Mouse (Mus musculus) neutrophil, adult 5-6 weeks (primary cell): ENCODE measurements around the gene Man2a2. TPM values are rescaled to one million over a fixed set of nuclear protein-coding genes. Genes with fewer than 3 reads are reported as not detected.
"Not testable (repeated sequence)": the region's sequence is repeated elsewhere in the genome, so short reads cannot be mapped to it uniquely, and the experiment has no call there.

Source experiments
- ATAC-seq: fragments of 151-379, 151-347 bp; 2 replicates; pipeline ENCODE4 v1.8.0; 2017; ENCODE audit warnings: mild to moderate bottlenecking, moderate TSS enrichment; ENCODE audit not compliant: insufficient number of reproducible peaks, poor library complexity, low FRiP score, severe bottlenecking; ENCODE audit errors: extremely low read depth
- total RNA-seq: library from RNA; stranded (forward); fragments of 200-1000 nt; gene quantifications from 2 replicates; pipeline ENCODE4 v1.2.3, GENCODE M21; 2017

The Man2a2 gene
- total RNA-seq, 1 experiment from 2014 or later, result 46.7 TPM

DNA sequence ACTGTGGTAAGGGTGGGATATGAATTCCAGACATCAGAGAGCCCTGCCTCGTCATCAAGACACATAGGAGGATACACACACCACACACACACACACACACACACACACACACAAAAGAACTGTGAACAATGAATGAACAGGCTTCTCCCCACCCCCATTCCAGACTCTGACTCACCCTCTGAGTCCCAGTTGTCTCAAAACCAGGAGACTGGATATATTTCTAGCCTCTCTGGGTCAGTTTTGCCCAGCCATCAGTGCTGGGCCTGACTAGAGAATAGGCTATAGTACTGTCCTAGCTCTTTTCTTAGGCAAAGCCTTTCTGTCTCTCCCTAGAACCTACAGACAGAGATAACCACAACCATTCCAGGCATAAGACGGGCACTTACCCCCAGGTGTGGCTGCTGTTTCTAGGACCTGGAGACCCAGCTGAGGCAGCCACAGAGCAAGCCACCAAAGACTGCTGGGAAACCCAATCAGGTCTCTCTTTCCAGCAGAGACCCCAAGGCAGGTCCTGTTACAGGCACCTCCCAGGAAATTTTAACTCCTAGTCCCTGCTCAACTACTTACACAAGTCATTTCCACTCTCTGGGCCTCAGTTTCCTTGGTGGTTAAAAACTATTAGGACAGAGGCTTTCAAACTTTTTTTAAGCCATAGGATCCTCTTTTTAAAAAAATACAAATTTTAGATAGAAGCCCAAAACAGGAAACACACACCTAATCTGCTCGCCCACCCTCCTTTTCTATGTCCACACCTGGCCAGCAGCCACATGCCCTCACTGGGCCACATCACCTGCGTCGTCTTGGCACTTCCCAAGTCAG lies 30.1 kb upstream of the Man2a2 start:
- no peak for ATAC-seq

DNA sequence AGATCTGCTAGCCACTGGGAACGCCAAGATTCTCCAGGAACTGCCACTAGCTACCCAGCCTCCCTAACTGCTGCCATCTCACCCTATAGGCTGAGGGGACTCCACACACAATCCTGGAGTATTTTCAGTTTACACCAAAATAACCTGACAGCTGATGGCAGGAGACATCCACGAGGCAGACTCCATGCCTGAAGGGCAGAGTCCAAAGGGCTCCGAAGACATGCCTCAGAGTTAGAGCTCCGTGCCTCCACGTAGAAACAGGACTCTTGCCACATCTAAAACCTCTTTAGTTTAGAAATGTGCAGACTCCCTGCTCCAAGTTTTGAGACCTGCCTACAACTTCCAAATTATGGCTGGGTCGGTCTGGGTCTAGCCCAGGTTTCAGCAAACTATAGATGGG lies 29.4 kb upstream of the Man2a2 start:
- ATAC-seq, result no peak

DNA sequence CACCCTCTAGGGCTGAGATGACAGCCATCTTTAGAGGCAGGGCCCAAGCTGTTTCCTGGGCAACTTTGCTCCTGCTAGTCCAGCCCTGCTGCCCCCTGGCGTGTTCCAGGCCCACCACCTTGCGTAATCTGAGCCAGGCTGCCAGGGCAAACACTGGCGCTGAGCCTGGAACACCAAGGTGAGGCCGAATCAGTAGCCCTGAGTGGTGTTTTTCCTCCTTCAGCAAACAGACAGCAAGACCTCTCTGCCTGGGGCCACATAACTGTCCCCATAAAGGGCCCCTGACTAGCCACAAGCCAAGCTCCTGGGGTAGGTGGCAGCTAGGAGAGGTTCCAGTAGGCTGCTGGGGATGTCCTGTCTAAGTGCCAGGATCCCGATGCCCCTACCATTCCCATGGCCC lies 28.9 kb upstream of the Man2a2 start:
- ATAC-seq, result no peak

DNA sequence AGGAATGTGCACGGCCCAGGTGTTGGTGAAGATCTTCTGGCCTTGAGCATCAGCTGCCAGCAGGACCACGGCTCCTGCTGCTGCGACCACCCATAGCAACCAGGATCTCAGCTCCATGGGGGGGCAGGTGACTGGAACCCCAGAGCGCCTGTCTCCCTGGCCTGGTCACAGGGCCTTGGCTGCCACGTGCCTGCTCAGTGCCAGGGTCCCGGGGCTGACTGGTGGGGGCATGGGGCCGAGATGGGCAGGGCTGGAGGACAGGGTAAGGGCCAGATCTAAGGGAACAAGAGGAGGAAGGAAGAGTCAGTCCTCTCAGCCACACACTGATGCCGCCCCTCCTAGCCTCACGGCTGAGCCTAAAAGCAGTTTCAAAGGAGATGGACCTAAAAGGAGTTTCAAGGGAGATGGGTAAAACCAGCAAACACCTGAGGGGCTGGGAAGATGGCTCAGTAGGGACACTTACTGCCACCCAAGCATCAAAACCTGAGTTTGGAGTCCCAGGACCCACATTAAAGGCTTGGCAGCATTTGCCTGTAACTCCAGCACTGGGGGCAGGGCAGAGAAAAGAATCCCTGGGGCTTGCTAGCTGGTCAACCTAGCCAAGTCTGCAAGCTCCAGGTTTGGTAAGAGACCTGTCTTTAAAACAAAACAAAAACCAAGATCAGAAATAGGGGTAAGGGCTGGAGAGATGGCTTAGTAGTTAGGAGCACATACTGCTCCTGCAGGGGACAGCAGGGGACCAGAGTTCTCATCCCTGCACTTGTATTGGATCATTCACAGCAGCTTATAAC lies 27.7 kb upstream of the Man2a2 start:
- ATAC-seq, result no peak

DNA sequence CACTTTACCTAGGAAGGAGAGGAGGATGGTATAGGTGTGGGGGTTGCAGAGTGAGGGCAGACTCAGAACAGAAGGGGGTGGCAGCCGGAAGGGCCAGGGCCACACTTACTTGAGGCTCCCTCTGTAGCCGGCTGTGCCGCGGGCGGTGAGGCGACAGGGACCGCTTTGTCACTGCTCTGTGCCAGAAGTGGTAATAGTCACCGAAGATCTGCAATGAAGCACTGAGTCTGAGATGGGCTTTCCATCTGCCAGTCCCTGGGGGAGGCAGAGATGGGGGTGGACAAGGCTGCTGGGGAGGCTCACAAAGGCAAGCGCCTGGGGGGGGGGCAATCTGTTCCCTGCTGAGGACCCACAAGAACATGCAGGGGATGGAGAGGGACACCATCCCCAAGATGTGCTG lies 26.8 kb upstream of the Man2a2 start:
- ATAC-seq, result no peak

DNA sequence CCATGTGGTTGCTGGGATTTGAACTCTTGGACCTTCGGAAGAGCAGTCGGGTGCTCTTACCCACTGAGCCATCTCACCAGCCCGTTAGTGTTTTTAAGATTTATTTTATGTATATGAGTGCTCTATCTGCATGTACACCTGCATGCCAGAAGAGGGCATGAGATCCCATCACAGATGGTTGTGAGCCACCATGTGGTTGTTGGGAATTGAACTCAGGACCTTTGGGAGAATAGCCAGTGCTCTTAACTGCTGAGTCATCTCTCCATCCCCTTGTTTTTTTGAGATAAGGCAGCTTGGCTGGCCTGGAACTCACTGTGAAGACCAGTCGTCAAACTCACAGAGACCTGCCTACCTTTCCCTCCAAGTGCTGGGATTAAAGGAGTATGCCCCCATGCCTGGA lies 25.3 kb upstream of the Man2a2 start:
- not testable (repeated sequence) for ATAC-seq

DNA sequence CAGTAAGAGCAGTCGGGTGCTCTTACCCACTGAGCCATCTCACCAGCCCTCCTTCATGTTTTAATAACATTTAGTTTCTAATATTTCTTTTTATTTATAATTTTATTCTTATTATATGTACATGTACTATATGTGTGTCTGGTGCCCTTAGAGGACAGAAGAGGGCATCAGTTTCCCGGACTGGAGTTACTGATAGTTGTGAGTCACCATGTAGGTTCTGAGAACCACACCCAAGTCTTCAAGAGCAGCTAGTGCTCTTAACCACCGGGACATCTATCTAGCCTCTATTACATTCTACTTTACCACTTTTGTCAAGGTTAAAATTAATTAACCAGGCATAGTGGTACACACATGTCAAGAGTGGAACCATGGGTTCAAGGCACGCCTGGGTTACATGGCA lies 23.4 kb upstream of the Man2a2 start:
- no peak for ATAC-seq

DNA sequence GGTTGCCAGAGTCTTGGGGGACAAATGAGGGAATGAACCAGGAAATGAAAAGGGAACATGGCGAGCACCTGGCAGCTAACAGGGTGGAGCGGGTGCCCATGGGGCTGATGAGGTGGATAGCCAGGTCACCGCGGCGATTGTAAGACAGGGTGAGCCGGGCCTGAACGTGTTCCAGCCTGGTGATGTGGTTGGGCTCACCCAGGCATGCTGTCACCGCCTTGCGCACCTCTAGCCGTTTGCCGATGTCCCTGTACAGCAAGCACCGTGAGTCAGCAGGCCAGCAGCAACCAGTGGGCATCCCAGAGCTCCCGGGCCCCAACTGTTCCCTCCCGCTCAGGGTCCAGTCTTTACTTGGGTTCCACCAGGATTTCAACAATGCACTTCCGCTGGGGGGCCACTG lies 20.9 kb upstream of the Man2a2 start:
- no peak for ATAC-seq

DNA sequence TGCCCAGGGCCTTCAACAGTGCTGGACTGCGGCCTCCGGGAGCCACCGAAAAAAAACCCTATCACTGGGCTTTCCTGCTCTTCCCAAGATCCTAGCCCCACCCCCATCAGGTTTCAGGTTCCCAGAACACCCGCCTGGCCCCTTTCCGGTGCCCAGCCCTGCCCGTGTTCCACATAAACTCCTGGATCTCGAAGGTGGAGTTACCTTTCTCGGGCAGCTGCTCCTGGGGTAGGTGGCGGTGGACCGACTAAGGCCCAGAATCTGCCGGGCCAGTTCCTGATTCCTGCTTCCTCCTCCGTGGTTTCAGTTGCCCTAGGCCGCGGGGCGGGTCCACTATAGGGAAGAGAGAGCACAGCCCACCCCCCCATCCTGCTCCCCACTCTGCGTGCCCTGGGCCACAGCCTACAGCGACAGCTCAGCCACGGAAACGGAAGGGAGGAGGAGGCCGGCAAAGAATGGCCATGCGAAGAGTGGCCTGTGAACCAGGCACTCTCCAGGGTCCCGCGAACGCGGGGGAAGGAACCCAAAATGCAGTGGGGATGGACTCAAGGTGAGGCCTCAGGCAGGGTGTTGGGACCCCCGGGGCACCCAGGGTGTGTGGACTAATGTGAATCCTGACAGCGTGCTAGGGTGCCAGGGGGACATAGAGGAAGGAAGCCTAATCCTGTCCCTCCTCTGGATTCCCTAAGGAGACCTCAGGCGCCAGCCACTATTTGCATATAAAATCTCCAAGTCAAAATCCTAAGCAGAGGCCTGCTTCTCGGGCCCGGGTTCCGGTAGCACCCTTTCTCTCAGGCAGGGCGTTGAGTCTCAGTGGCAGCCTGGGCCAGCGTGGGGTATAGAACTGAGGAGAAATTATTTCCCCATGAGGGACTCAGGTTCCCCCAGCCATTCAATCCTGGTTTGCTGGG lies 16.7 kb upstream of the Man2a2 start, which contains the start of gene Fes:
Gene Fes, minus strand, starts transcription at position 314 of the 911 bp plus-strand sequence.
- peak; percentile 53 for ATAC-seq

DNA sequence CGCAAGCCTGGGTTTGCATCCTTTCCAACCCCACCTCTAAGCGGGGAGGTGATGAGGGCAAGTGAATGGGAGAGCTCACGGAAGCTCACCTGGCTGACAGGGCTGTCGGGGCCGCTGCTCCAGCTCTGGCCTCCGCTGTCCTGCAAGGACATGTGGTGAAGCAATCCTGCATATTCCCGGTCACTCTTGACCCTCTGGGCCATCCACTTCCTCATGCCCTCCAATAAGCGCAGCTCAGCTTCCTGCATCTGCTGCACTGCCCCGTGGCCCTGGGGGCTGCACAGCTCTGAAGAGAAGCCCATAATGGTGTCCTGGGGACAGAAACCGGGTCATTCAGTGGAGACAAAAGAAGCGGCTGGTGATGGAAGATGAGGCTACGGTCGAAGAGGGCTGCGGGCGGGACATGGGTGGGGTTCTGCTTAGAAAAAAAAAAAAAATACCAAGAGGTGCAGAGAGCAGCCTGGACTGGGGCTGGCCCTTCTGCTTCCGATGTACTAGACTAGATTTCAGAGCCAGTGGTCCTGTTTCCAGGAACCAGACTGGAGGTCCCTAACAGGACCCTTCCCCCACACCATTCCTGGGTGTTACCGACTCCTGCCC lies 16.0 kb upstream of the Man2a2 start:
- no peak for ATAC-seq

DNA sequence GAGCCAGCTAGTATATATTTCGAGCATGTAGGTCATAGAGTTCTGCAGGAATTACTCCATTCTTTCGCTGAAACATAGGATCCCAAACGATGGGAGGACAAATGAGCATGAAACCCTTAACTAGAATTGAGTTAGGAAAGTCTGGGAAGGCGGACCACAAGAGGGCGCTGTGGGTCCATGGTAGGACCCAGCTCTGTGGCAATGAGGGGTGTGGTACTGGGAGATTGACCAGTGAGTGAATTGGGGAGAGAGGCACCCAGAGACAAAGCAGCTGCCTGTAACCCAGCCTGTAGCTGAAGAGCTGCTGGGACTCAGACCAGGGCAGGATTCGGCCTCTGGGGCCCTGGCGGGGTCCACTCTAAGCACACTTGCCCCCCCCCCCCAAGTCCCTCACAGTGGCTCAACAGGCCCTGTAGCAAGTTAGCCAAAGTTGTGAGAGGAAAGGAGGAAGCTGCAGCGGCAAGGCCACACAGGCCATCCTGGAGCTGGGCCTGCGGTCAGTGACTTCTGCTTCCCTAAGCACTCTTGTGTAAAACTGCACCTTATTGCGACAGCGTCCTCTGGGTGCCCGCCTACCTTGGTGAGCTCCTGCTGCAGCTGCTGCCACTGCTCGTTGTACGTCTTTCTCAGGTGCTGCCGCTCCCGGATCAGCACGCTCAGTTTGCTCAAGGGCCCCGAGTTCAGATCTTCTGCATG lies 15.2 kb upstream of the Man2a2 start:
- ATAC-seq, result peak; percentile 82

DNA sequence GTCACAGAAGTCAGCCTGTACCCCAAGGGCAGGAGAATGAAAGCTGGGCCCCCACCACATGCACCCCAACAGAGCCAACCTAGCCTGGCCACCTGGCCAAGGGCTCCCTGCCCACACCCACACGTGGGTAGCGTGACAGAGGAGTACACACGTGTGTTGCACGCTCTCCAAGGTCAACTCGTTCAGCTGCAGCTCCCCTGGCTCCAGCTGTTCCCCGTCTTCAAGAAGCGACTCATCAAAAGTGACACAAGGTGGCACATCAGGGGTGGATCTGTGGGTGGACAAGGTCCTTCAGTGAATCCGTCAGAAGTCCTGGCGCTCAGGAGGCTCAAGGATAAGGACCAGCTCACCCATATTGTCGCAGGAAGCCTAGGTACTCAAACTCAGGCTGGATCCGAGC lies 11.7 kb upstream of the Man2a2 start:
- ATAC-seq, result no peak

DNA sequence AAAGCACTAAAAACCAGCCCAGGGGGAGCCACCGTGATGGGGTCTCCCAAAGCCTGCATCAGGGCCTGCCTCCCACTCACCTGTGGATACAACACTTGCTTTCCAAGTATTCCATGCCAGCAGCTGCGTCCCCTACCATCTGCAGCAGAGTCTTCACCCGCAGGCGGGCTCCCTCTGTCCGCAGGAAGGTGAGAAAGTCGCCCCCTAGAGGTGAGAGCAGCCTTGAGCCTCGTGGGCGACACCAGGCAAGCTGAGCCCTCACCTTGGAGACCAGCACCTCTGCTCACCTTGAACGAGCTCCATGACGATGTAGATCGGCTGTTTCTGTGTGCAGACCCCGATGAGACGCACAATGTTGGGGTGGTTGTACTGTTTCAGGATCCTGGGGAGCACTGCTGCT lies 8.4 kb upstream of the Man2a2 start:
- ATAC-seq, result no peak

DNA sequence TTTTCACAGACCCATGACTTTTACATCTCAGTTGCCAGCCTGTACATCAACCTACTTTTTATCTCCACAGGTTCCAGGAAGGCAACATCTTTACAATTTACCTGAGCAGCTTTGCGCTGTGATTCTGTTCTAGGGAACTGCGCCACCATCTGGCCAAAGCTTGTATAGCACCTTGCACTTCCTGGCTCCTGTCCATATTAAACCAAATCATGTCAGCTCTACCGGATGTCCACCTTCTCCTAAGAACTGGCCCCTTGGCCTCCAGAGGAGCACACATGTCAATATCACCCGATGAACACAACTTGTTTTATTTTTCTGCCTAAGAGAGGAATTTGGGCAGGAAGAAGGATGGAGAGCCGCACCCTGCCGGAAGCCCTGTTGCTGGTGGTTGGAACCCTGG lies 6.3 kb upstream of the Man2a2 start:
- peak; percentile 55 for ATAC-seq

DNA sequence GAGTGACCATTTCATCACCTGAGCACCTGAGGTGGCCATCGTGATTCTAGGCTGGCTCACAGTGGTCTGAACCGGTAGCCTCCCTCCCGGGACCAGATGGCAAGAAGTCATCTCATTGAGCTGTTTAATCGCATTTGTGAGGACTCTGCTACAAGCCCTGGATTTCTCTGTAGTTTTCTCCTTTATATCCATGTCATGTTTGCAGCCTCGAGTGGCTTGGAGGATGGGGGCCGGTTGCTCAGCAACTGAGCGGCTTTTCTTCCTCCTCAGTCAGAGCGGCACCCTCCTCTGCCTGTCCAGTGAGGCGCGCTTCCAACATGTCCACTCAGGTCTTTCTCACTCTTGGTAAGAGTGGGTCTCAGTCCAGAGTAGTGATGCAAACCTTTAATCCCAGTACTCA lies 5.0 kb upstream of the Man2a2 start:
- no peak for ATAC-seq

DNA sequence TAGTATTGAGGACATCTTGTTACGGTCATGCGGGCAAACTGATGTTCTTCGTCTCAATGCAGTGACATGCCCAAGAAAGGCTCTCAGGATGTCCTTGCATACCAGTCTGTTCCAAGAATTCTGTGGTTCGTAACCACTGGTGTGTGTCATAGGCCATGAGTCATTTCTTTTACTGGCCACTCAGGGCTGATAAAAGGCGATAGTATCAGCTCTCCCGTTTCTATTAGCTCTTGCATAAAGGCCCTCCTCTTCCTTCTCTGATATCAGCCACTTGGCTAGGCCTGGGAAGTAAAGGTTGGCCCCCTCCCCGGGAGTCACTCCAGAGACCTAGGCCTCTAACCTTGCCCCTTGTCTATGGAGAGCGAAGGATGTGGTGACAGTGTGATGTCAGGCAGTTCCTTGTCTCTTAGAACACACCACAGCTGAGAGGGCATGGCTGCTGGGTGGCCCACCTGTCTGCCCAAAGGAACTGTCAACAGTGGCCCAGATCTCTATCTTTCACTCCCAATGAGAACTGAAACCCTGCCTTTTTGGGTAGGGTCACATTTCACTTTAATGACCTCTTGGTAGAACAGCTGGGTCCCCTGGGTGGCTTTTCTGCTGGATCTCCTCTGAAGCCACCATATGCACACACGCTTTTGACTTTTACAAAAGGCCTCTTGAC lies 4.3 kb upstream of the Man2a2 start:
- no peak for ATAC-seq

DNA sequence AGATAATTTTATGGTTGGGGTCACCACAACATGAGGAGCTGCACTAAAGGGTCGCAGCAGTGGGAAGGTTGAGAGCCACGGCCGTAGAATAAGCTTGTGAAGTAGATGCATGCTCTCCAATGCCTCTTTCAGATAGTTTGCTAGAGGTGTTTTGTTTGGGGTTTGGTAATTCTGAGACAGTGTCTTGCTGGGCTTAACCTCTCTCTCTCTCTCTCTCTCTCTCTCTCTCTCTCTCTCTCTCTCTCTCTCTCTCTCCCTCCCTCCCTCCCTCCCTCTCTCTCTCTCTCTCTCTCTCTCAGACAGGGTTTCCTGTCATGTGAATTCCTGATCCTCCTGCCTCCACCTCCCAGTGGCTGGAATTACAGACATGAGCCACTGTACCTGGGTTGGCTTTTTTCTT lies 3.6 kb upstream of the Man2a2 start:
- ATAC-seq, result no peak

DNA sequence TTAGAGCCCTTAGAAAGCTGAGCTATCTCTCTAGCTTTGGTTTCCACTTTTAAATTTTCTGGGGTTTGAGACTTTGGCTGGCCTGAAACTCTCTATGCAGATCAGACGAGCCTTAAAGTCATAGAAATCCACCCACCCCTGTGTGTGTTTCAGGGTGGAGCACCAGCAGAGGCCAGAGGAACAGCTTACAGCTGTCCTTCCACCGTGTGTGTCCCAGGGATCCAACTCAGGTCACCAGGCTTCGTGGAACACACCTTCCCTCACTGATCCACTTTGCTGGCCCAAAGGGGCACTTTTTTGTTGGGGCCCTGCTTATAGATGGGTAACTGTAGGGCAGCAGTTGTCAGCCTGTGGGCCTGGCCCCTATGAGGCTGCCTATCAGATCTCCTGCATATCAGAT lies 3.1 kb upstream of the Man2a2 start:
- ATAC-seq, result no peak
